Mouse (Mus musculus): ENCODE results near the gene Nmnat2. TPM values are rescaled to one million over a fixed set of nuclear protein-coding genes. Genes with fewer than 3 reads are reported as not detected.

Gene Nmnat2
- polyA plus RNA-seq, 1 experiment from 2014 or later = 1.8 TPM

DNA sequence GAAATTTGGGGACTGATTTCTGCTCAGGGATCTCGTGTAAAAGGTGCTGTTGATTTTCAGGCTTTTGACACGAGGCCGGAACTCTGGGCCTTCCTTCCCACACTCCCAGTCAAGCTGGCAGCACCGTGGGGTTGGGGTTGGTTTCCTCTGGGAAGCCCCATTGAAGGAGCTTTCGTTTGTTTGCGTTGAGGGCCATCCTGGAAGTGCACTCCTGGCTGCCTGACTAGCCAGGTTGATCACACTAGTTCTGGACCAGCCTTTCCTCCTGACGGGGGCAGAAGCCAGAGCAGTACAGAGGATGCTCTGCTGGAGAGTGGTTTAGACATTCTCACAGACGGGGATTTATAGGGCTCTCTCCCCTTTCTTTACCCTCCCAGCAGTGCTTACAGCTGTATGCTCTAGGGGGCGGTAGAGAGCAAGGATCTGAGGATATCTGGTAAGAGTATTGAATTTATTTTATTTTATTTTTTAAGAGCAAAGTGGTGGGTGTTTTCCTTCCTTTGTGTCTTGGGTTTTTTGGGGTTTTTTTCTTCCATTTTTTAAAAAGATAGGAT lies 146.6 kb downstream of the Nmnat2 start:
- H3K4me2 ChIP-seq (replicated peaks) = peak overlapping the region; percentile 38
- WGBS = 24% methylated on average over 9 of the region's 9 CpGs
- no peaks in the 10 kb centered on the region for H3K27me3 ChIP-seq (replicated peaks)
- no peak overlapping the region for H3K9ac ChIP-seq
- ATAC-seq = peak; percentile 57
- H3K4me1 ChIP-seq (replicated peaks) = peaks cover 11% of the 10 kb centered on the region
- no peaks in the 10 kb centered on the region for H3K36me3 ChIP-seq
- H3K9me3 ChIP-seq = no peaks in the 10 kb centered on the region
- H3K4me3 ChIP-seq (replicated peaks) = no peak overlapping the region
- 0 out of 2 replicates have a peak overlapping the region, but pooled peaks have one; percentile 19 for H3K27ac ChIP-seq

DNA sequence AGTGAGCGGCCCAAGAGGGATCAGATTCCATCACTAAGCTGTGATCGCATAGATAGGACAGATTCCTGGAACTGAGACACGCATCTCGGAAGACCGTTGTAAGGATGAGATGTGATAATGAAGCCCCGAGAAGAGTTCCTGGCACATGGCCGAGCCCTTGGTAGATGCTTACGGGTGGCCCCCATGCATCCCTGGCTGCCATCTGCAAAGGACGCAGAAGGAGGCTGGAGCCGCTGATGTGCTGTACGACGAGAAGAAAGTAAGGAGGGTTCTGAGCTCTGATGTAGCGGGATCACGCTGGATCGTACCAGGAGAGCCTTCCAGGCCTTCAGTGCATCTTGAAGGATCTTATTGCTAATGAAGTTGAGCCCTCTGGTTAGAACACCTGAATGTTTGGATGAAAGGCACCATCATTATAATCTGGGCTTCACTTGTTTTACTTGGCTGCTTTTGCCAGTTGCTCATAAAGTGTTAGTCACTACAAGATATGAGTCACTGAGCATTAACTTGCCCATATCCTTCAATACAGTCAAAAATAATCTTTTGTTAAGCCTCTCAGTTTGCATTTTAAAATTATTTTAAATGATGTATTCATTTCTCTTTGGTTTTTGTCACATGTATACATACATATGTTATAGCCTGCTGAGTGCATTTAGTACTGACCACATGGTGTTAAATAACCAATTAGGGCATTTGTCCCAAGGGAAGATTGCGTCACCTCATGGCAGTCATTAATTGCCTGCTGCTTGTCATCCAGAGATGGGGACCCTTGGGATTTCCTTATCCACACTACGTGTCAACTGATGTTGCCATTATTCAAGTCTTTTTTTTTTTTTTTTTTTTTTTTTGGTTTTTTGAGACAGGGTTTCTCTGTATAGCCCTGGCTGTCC lies 147.7 kb downstream of the Nmnat2 start:
- Histone ChIP-seq H3K9me3 (no peaks in the 10 kb centered on the region), H3K27ac (no peak overlapping the region), H3K4me1 (replicated peaks) (peaks cover 11% of the 10 kb centered on the region), H3K36me3 (no peaks in the 10 kb centered on the region), H3K9ac (no peak overlapping the region), H3K4me2 (replicated peaks) (no peak overlapping the region), H3K27me3 (replicated peaks) (no peaks in the 10 kb centered on the region), H3K4me3 (replicated peaks) (no peak overlapping the region)
- ATAC-seq = no peak
- WGBS = 92% methylated on average over 17 of the region's 17 CpGs

GRCm38 (mm10) chr1:153103186-153103554 lies 148.4 kb downstream of the Nmnat2 start:
- no peaks in the 10 kb centered on the region for H3K27me3 ChIP-seq (replicated peaks)
- WGBS = 97% methylated on average over 8 of the region's 8 CpGs
- ATAC-seq = no peak
- no peak overlapping the region for H3K4me3 ChIP-seq (replicated peaks)
- H3K4me1 ChIP-seq (replicated peaks) = peaks cover 11% of the 10 kb centered on the region
- H3K27ac ChIP-seq = no peak overlapping the region
- no peak overlapping the region for H3K9ac ChIP-seq
- H3K9me3 ChIP-seq = no peaks in the 10 kb centered on the region
- H3K4me2 ChIP-seq (replicated peaks) = no peak overlapping the region
- H3K36me3 ChIP-seq = no peaks in the 10 kb centered on the region

- Histone ChIP-seq H3K4me1 (replicated peaks) (peaks cover 11% of the 10 kb centered on the region), H3K4me2 (replicated peaks) (no peak overlapping the region), H3K36me3 (no peaks in the 10 kb centered on the region), H3K9ac (no peak overlapping the region), H3K27me3 (replicated peaks) (no peaks in the 10 kb centered on the region), H3K4me3 (replicated peaks) (no peak overlapping the region), H3K9me3 (no peaks in the 10 kb centered on the region), H3K27ac (no peak overlapping the region)
- no peak for ATAC-seq
- WGBS = 74% methylated on average over 12 of the region's 12 CpGs
Measured at GRCm38 (mm10) chr1:153104804-153105203, 150.0 kb downstream of the Nmnat2 start.

DNA sequence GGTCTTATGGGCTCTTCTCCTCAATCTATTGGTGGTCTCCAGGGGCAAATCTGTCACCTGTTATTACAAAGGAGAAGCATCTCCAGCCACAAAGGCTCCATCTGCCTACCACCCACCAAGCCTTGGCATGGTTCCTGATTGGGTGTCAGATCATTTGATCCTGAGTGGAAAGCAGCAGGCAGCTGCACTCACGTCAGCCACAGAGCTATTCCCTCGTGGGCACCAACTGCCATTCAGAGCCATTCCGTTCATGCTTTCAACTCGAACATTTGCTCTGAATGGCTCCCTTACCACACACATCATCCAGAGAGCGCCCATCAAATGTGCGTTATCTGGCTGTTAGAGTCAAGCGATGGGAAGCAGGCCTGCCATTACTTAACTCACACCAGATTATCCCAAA lies 153.1 kb downstream of the Nmnat2 start:
- Histone ChIP-seq H3K9me3 (no peaks in the 10 kb centered on the region), H3K36me3 (no peaks in the 10 kb centered on the region)
- 60% methylated on average over 7 of the region's 7 CpGs for WGBS

DNA sequence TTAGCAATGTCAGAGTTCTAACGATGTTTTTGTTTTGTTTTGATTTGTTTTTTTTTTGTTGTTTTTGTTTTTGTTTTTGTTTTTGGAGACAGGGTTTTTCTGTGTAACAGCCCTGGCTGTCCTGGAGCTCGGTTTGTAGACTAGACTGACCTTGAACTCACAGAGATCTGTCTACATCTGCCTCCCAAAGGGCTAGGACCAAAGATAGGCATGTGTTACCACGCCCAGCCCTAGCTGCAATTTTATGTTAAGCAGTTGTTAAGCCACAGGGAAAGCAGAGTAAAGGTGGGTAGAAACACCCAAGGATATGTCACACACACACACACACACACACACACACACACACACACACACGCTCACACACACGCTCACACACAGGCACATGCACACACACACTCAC lies 154.6 kb downstream of the Nmnat2 start:
- Histone ChIP-seq H3K4me3 (replicated peaks) (no peak overlapping the region), H3K27me3 (replicated peaks) (no peaks in the 10 kb centered on the region), H3K9me3 (no peaks in the 10 kb centered on the region), H3K4me2 (replicated peaks) (no peak overlapping the region), H3K4me1 (replicated peaks) (no peaks in the 10 kb centered on the region), H3K9ac (no peak overlapping the region), H3K36me3 (no peaks in the 10 kb centered on the region), H3K27ac (no peak overlapping the region)
- no peak for ATAC-seq
- 86% methylated on average over 5 of the region's 5 CpGs for WGBS

More for the DNA sequence above, 153.1 kb downstream of the Nmnat2 start:
- no peak overlapping the region for H3K4me2 ChIP-seq (replicated peaks)
- H3K4me1 ChIP-seq (replicated peaks) = no peaks in the 10 kb centered on the region
- no peak for ATAC-seq
- H3K27ac ChIP-seq = no peak overlapping the region
- no peak overlapping the region for H3K9ac ChIP-seq
- H3K4me3 ChIP-seq (replicated peaks) = no peak overlapping the region
- no peaks in the 10 kb centered on the region for H3K27me3 ChIP-seq (replicated peaks)

GRCm38 (mm10) chr1:153109836-153110235 lies 155.0 kb downstream of the Nmnat2 start:
- no peak overlapping the region for H3K4me2 ChIP-seq (replicated peaks)
- no peaks in the 10 kb centered on the region for H3K4me1 ChIP-seq (replicated peaks)
- no peak overlapping the region for H3K9ac ChIP-seq
- no peak for ATAC-seq
- no peak overlapping the region for H3K27ac ChIP-seq
- H3K36me3 ChIP-seq = no peaks in the 10 kb centered on the region
- H3K4me3 ChIP-seq (replicated peaks) = no peak overlapping the region
- no peaks in the 10 kb centered on the region for H3K27me3 ChIP-seq (replicated peaks)
- WGBS = 53% methylated on average over 3 of the region's 3 CpGs
- no peaks in the 10 kb centered on the region for H3K9me3 ChIP-seq

- Histone ChIP-seq H3K27me3 (replicated peaks) (no peaks in the 10 kb centered on the region), H3K4me1 (replicated peaks) (no peaks in the 10 kb centered on the region), H3K36me3 (no peaks in the 10 kb centered on the region), H3K9ac (no peak overlapping the region), H3K9me3 (no peaks in the 10 kb centered on the region), H3K27ac (no peak overlapping the region), H3K4me2 (replicated peaks) (no peak overlapping the region), H3K4me3 (replicated peaks) (no peak overlapping the region)
- ATAC-seq = no peak
- 69% methylated on average over 4 of the region's 4 CpGs for WGBS
Measured at GRCm38 (mm10) chr1:153111596-153111995, 156.8 kb downstream of the Nmnat2 start.

DNA sequence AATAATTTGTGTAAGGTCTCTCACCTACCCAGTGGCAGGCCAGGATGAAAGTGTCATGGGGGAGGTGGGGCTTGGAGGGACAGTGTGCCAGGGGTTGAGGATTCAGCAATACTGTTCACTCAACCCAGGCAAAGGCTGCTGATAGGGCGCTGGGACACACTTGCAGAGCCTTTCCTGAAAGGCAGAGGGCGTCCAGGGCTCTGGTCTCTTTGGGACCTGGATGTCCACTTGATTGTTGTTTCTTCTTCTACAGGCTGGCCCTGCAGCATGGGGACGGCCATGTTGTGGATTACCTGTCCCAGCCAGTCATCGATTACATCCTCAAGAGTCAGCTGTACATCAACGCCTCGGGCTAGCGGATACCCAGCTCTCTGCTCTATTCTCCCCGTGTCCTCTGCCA lies 160.5 kb downstream of the Nmnat2 start:
- Histone ChIP-seq H3K4me1 (replicated peaks) (no peaks in the 10 kb centered on the region), H3K4me2 (replicated peaks) (no peak overlapping the region), H3K9me3 (no peaks in the 10 kb centered on the region), H3K27ac (no peak overlapping the region), H3K27me3 (replicated peaks) (no peaks in the 10 kb centered on the region), H3K4me3 (replicated peaks) (no peak overlapping the region), H3K9ac (no peak overlapping the region), H3K36me3 (no peaks in the 10 kb centered on the region)
- no peak for ATAC-seq
- WGBS = 80% methylated on average over 8 of the region's 8 CpGs

GRCm38 (mm10) chr1:153120544-153120943 lies 165.8 kb downstream of the Nmnat2 start:
- no peak for ATAC-seq
- no peaks in the 10 kb centered on the region for H3K9me3 ChIP-seq
- H3K27me3 ChIP-seq (replicated peaks) = no peaks in the 10 kb centered on the region
- H3K4me3 ChIP-seq (replicated peaks) = no peak overlapping the region
- H3K9ac ChIP-seq = no peak overlapping the region
- H3K4me1 ChIP-seq (replicated peaks) = no peaks in the 10 kb centered on the region
- H3K27ac ChIP-seq = no peak overlapping the region
- 63% methylated on average over 6 of the region's 6 CpGs for WGBS
- no peak overlapping the region for H3K4me2 ChIP-seq (replicated peaks)
- H3K36me3 ChIP-seq = no peaks in the 10 kb centered on the region

DNA sequence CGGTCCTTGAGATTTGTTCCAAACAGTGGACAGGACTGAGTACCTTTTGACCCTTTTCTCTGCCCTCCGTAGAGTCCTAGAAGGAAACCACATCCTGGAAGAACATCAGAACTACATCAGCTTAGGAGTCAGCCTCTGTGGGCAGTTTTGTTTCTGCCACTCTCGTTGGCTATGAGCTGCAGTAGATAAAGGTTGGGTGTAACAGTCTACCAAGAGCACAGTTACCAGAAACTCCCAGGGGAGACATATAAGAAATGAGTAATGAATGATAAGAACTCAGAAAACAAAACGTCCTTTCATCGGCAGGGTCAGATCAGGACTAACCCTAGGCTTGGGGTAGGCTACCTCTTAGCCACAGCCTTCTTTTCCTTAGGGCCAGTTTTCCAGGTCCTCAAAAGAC lies 166.5 kb downstream of the Nmnat2 start:
- Histone ChIP-seq H3K9ac (no peak overlapping the region), H3K27ac (no peak overlapping the region), H3K27me3 (replicated peaks) (no peaks in the 10 kb centered on the region), H3K9me3 (no peaks in the 10 kb centered on the region), H3K4me1 (replicated peaks) (no peaks in the 10 kb centered on the region), H3K4me3 (replicated peaks) (no peak overlapping the region), H3K36me3 (no peaks in the 10 kb centered on the region), H3K4me2 (replicated peaks) (no peak overlapping the region)
- ATAC-seq = no peak
- 66% methylated on average over 5 of the region's 5 CpGs for WGBS

GRCm38 (mm10) chr1:153122764-153123163 lies 168.0 kb downstream of the Nmnat2 start:
- 78% methylated on average over 4 of the region's 4 CpGs for WGBS
- Histone ChIP-seq H3K4me1 (replicated peaks) (no peaks in the 10 kb centered on the region), H3K4me3 (replicated peaks) (no peak overlapping the region), H3K4me2 (replicated peaks) (no peak overlapping the region), H3K9ac (no peak overlapping the region), H3K27me3 (replicated peaks) (no peaks in the 10 kb centered on the region), H3K9me3 (no peaks in the 10 kb centered on the region), H3K36me3 (no peaks in the 10 kb centered on the region), H3K27ac (no peak overlapping the region)
- ATAC-seq = no peak

DNA sequence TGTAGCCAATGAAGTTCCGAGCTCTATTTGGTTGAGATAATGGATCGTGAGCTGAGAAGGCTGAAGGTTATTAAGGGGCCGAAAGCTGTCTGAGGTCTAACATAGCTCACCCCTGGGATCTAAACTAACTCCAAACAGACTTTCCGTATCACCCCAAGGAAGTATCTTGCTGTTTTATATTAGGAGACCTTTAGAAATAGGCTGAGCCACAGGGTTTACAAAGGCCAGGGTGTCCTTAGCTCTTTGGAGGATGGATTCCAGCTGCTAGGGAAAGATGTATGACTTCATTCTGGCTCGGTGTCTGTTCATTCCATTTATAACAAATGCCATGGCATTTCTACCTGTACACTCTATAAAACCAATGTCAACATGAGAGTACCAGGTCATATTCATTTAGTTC lies 169.7 kb downstream of the Nmnat2 start:
- H3K9me3 ChIP-seq = no peaks in the 10 kb centered on the region
- H3K4me2 ChIP-seq (replicated peaks) = no peak overlapping the region
- H3K9ac ChIP-seq = no peak overlapping the region
- H3K27ac ChIP-seq = no peak overlapping the region
- no peaks in the 10 kb centered on the region for H3K27me3 ChIP-seq (replicated peaks)
- H3K4me3 ChIP-seq (replicated peaks) = no peak overlapping the region
- 0 out of 2 replicates have a peak, but pooled peaks cover 3% of the 10 kb centered on the region for H3K4me1 ChIP-seq (replicated peaks)
- no peaks in the 10 kb centered on the region for H3K36me3 ChIP-seq
- no peak for ATAC-seq
- 79% methylated on average over 5 of the region's 5 CpGs for WGBS

All from intestine, embryonic 15.5 days (tissue).